Mouse (Mus musculus) CD4-positive, CD25-positive, alpha-beta regulatory T cell, adult 2 months (primary cell): ENCODE results near the gene Spcs3.

Source experiments
- DNase-seq: peaks from one replicate; pipeline ENCODE4 v3.0.0-alpha.2; 2012; ENCODE audit warnings: low read depth, low spot score

Gene Spcs3

GRCm38 (mm10) chr8:54508096-54508456, 21.7 kb downstream of the Spcs3 start:
- DNase-seq, result no peak

DNA sequence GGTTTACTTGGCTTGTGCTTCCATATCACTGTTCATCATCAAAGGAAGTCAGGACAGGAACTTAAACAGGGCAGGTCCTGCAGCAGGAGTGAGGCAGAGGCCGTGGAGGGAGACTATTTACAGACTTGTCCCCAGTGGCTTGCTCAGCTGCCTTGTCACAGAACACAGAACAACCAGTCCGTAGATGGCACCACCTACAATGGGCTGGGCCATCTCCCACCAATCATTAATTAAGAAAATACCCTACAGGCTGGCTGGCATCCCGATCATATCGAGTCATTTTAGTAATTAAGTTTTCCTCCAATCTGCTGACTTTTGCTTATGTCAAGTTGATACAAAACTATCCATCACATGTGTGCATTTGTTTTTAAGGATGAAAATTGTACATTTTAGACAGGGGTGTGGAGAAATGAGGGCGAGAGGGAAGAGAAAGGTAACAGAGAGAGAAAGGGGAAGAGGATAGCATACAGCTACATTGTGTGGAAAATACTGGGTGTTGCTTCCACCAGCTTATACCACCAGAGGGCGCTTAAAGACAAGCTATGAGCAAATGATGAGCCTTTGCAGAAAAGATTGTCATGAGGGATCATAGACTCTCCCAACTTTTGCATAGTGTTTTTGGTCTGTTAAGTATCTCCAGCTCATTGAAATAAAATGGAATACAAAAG, 22.2 kb downstream of the Spcs3 start:
- peak; percentile 81 for DNase-seq

- DNase-seq, result no peak
Observed at GRCm38 (mm10) chr8:54505060-54505459, 24.7 kb downstream of the Spcs3 start.

GRCm38 (mm10) chr8:54503104-54503503, 26.7 kb downstream of the Spcs3 start:
- no peak for DNase-seq

DNA sequence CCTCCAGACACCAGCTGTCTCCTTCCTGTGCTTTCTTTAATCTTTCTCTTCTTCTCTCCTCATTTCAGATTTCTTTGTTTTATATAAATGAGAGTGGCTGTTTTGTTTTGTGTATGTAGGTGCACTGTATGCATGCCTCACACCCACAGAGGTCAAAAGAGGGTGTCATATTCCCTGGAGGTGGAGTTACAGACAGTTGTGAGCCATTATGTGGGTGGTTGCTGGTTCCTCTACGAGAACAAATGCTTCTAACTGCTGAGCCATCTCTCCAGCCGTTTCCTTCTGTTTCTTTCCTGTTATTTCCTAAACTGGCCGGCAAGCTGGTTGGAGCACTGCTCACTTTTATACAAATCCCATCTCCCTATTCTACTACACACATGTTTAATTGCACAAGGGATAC, 35.9 kb downstream of the Spcs3 start:
- DNase-seq, result no peak

DNA sequence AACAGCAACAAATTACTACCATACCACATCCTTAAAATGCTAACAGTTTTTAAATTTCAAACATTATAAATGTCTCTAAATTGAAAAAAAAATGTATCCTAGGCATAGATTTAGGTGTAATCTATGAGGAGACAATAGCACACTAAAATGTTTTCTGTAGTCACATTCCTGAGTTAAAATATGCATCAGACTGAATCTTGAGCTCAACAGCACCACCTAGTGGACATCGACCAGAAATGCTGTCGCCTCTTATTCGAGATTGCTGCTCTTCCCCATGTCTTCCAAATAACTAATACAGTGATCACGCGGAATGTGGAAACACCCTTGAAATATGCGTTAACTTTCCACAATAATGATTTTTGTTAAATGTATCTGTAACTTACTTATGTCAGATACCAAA, 36.7 kb downstream of the Spcs3 start:
- peak; percentile 79 for DNase-seq

GRCm38 (mm10) chr8:54491934-54492333, 37.9 kb downstream of the Spcs3 start:
- no peak for DNase-seq

DNA sequence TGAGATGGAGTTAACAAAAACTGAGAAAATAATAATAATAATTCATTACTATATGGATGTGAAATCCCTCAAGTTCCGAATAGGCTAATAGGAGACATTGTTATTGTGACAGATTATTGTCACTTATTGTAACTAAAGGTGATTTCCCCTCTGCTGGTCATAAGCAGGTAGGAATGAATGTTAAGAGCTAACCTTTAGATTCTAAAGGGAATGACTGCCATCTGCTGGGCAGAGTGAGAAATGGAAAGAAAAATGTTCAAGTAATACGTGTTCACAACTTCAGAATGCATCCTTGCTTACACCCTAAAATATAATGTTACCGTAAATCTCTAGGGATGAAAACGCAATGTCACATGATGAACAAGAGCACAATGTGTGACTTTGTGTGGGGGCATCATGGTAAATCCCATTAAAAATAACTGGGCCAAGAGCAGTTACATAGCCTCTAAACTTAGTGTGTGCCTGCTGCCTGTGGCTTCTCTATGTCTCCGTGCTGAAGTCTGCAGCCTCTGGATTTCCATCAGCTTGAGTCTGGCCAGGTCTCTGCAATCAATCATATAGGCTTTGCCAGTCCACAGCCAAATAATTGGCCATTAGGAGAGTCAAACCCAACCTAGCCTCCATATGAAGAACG, 38.6 kb downstream of the Spcs3 start:
- peak; percentile 71 for DNase-seq

DNA sequence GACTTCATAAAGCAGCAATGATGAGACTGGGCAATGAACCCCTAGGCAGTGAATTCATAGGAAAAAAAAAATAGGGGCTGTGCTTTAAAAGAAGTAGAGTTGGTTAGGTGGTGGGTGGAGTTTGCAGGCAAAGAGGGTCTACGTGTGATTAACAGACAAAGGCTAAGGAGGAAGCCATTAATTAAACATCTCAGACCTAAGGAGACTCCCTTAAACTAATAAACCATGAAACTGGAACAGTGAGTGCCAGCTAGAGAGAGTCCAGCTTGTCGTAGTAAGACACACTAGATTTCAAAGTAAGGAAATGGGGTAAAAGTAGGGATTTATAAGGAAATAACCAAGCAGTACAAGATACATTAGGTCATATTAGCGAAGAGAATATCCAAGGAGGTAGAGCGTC, 41.4 kb downstream of the Spcs3 start:
- no peak for DNase-seq

- DNase-seq, result no peak
Observed at GRCm38 (mm10) chr8:54486555-54487273, 43.1 kb downstream of the Spcs3 start.
